Mouse (Mus musculus) embryonic fibroblast, embryonic 13.5 days (primary cell): ENCODE measurements at regions not wholly inside any gene's neighbourhood (a gene's known extent, or its start where the extent isn't known, plus 50 kb on each side); places are given as distances from the start of the nearest gene placed in this dataset.

Experiments used
- CTCF ChIP-seq: IDR thresholded peaks from 2 replicates; pipeline ENCODE4 v1.5.1; 2011; ENCODE audit warnings: mild to moderate bottlenecking, control low read depth, low read length, moderate library complexity, borderline replicate concordance; ENCODE audit not compliant: insufficient read depth
- POLR2A ChIP-seq: IDR thresholded peaks from 2 replicates; pipeline ENCODE4 v1.6.1; 2011; ENCODE audit warnings: low read depth, mild to moderate bottlenecking, control low read depth, low read length, moderate library complexity

GRCm38 (mm10) chr14:8733261-8733660 lies 67.2 kb upstream of the 4930452B06Rik start:
- no peak for TF ChIP-seq CTCF
- no peak for TF ChIP-seq POLR2A
